Mouse (Mus musculus): ENCODE data around the gene Hivep1.
A peak's percentile ranks its signal among the peaks of the same experiment; 100 is the strongest.

The Hivep1 gene

GRCm38 (mm10) chr13:42075546-42075945 is 23.7 kb downstream of the Hivep1 start:
- DNase-seq (ENCODE audit: low read depth, low spot score): no peak

GRCm38 (mm10) chr13:42076751-42077302 is 25.0 kb downstream of the Hivep1 start:
- DNase-seq (ENCODE audit: low read depth, low spot score): no peak

DNA sequence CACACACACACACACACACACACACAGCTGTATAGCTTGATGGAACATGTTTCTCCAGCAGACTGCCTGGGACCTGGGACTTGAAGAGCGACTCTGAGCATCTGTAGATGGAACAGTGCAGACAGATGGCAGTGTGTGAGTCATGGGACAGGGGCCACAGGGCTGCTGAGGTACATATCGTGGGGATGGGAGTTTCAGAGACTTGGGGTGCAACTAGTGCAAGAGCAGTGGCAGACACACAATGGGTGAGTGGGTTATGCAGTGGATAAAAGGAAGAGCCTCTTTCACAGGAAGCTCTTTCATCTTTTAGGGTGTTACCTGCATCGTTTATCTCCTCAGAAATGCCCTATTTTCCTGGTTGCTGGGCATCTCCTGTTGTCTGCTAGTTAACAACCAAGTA is 25.8 kb downstream of the Hivep1 start:
- no peak for DNase-seq (ENCODE audit: low read depth, low spot score)

DNA sequence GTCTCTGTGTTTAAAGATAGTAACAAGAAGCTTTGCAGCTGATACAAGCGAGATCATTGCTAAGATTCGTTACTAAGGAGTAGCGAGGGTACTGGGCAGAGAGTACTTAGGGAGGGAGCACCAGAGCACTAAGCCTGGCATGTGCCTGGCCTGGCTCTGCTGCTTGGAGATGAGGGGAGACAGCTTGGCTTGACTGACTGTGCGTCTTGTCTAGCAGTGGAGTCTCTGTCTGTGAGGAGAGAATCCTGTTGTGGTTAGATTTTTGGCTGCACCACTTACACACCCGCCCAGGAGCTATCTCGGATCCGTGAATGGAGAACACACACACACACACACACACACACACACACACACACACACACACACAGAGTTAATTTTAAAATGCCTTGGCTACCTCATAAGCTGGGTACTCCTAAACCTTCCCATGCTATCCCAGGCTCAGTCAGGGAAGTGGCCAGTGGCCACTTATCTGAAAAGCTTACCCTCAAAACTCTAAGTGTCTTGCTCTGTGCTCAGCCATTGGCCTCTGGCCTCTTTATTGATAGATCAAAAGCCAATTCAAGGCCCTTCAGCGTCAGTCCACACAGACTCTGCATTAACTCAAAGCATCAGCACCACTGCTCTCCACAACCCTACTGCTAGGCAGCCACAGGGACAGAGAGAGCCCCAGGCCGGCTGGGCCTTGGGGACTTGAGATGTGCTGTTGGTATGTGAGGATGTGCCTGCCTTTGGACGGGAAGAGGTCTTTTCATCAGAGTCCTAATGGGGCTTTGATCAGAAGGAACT is 28.5 kb downstream of the Hivep1 start:
- DNase-seq (ENCODE audit: low read depth, low spot score): no peak

GRCm38 (mm10) chr13:42088339-42088738 is 36.5 kb downstream of the Hivep1 start:
- DNase-seq (ENCODE audit: low read depth, low spot score): no peak

DNA sequence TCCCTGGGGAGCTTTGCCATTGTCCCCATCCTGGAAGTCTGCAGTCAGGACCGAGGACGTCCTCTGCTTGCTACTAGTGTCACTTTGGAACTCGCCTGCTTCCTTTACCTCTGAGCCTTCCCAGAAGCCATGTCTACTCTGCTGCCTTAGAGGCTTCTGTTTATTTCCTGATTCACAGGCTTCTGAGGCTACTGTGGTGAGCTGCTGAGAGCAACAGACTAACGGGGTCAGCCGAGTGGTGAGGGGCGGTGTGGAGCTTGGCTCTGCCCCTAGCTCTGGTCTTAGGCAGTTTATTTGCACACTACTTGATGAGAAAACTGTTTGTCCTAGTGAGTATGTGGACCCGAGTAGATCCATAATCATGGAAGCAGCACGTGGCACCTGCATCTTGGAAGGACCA is 37.2 kb downstream of the Hivep1 start:
- no peak for DNase-seq (ENCODE audit: low read depth, low spot score)

GRCm38 (mm10) chr13:42090751-42091150 is 38.9 kb downstream of the Hivep1 start:
- no peak for DNase-seq (ENCODE audit: low read depth, low spot score)

DNA sequence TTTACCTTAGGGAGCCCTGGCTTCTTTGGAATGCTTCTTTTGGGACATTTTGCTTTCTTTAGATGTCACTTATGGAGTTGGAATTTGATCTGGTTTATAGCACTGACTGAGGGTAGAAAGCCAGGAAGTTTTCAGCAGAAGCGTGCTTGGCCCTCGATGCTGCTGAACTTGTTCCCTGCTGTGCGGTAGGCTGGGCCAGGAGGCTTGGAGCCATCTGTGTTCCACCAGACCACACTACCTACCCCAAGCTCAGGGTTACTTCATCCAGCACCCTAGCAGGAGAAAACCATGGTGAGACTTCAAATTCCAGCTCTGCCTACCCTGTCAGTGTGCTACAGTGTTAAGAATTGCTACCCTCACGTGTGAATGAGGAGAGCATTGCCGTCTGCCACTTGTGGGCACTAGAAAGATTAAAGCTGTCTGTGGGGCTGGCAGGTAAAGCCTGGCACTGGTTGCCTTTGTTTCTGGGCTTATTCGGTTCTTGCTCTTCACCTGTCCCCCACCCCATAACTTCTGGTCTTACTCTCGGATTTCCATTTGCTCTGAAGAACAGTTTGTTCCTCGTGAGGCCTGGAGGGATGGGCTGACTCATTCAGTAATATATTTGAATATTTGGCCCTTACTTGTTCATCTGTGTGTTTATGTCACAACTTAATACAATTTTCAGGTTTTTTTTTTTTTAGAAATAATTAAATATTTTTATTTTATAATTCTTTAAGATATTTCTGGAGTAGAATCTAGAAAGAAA is 40.7 kb downstream of the Hivep1 start:
- no peak for DNase-seq (ENCODE audit: low read depth, low spot score)

DNA sequence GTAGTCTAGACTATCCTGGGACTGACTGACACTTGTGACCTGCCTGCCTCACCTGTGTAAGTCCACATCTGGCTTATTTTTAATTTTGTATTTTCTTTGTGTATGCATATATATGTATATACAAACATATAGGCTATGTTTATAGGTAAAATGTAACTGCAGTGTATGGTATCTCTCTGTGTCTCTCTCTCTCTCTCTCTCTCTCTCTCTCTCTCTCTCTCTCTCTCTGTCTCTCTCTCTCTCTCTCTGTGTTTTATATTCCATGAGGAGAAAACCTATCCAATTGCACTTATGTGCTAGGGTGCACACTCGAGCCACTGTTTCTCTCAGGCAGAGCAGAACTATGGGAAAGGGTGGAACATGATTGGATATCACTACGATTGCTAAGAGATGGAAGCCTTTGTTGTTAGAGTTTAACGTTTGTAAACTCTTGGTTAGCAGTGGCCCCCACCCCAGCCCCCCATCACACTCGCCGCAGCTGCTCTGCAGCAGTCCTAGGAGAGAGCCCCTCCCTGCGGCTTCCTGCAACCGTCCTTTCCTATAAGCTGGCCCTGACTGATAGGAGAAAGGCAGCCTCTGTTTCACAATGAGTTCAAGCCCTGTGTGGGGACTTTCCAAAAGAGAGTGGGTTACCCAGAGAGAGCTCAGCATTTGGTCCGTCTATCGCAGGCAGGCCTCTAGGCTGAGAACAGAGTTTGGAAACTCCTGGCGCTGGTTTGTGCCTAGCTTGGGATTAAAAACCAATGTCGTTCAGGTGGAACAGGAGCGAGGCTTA is 41.6 kb downstream of the Hivep1 start:
- DNase-seq (ENCODE audit: low read depth, low spot score): no peak

- DNase-seq (ENCODE audit: low read depth, low spot score): no peak
Observed at GRCm38 (mm10) chr13:42095826-42096515, 44.1 kb downstream of the Hivep1 start.

GRCm38 (mm10) chr13:42097109-42097508 is 45.3 kb downstream of the Hivep1 start:
- DNase-seq (ENCODE audit: low read depth, low spot score): no peak

DNA sequence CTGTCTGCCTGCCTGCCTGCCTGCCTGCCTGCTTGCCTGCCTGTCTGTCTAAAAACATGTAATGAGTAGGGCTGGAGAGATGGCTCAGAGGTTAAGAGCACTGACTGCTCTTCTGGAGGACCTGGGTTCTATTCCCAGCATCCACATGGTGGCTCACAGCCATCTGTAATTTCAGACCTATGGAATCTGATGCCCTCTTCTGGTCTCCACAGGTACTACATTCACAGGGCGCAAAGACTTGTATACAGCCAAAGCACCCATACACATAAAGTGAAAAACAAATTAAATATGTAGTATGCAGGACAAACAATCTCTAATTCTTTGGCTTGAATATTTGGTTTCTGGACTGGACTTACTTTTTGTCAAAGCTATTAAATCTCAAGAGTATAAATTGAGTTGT is 46.7 kb downstream of the Hivep1 start:
- DNase-seq (ENCODE audit: low read depth, low spot score): peak; percentile 59

GRCm38 (mm10) chr13:42099523-42099922 is 47.7 kb downstream of the Hivep1 start:
- no peak for DNase-seq (ENCODE audit: low read depth, low spot score)

DNA sequence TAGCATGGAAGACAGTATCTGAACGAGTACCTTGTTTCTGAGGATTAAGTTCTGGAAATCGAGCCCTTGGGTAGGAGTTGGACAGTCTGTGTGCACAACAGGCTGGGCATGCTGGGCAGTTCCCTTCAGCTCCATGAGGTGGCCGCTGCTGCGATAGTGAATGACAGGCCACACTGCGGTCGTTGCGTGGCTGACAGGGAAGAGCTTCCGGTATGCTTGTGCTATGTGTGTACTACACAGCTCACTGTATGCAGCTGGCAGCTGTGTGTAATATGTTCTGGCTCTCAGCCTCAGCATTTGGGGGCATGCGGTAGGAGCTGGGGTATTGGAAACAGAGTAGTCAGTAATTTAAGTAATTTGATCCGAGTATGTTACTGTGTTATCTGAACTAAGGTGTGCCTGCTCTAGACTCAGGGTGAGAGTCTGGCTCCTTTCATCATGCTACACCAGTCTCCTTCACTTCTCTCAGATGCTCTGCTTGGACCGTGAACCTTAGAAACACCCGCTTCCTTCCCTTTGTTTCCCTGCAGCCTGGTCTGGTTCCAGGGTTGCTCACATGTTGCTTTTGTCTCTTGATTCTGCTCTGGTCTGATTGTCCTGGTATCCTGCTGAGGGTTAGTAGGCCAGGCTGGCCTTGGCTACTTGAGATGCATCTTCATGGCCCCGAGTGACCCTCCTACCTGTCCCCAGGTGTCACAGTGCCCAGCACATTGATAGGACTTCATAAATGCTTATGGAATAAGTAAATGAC is 49.8 kb downstream of the Hivep1 start:
- no peak for DNase-seq (ENCODE audit: low read depth, low spot score)

DNA sequence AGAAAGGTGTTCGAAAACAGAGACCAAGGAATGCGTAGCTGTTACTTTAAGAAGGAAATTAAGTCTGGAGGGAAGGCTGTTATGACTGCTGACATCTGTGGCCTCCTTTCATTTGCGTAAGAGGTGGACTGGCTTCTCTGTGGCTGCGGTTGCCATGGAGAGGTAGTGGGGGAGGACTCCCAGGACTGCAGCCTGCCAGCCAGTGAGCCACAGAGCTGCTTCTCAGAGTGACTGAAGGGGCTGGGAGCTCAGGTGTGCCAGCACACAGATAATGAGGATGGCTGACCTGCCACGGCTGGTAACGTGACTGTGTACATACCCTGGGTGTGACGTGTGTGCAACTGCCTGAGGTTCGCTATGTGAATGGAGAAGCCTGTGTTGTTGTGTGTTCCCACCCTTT is 51.2 kb downstream of the Hivep1 start:
- peak; percentile 25 for DNase-seq (ENCODE audit: low read depth, low spot score)

- no peak for DNase-seq (ENCODE audit: low read depth, low spot score)
Observed at GRCm38 (mm10) chr13:42103486-42104166, 51.8 kb downstream of the Hivep1 start.

DNA sequence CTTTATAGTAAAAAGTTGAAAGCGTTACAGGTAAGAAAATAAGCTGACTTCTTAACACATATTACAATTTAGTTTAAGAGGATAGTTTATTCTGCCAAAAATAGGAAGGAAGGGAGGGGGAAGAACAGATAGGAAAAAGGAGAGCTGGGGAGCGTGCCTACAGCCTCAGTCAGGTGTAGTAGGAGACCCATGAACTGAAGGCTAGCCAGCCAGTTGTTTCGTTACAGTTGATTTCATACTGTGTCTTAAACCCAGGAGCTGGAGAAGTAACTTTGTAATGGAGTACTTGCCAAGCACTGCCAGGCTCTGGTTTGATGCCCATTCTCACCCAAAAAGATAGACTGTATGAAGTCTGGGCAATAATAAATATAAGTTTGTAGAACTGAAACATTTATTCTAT is 52.5 kb downstream of the Hivep1 start:
- no peak for DNase-seq (ENCODE audit: low read depth, low spot score)

- DNase-seq (ENCODE audit: low read depth, low spot score): no peak
Observed at GRCm38 (mm10) chr13:42108483-42109215, 56.8 kb downstream of the Hivep1 start.

DNA sequence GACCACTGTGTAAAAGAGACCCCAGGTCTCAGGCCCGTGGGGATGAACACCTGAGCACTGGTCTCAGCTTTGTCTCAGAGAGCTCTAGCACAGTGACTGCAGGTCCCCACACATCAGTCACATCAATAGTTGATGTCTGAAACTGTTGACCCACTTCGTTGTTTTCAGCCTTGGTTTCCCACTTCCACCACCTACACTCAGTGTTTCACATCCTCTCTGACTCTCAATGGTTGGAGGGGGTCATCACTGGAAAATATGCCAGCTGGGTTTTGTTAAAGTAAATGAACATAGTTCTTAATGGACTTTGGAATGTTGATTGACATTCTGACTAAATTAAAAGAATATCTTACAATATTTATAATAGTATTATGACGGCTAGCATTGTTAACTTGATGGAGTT is 58.6 kb downstream of the Hivep1 start:
- no peak for DNase-seq (ENCODE audit: low read depth, low spot score)

Measured in R1 (cell line).